Mouse (Mus musculus) layer of hippocampus, adult 11-12 months (tissue): ENCODE data around the gene Kif3c.
"Not testable (repeated sequence)": the region's sequence is repeated elsewhere in the genome, so short reads cannot be mapped to it uniquely, and the experiment has no call there.

Experiments used
- DNase-seq: peaks from one replicate; pipeline ENCODE4 v3.0.0; 2022; ENCODE audit warnings: low spot score

The Kif3c gene

DNA sequence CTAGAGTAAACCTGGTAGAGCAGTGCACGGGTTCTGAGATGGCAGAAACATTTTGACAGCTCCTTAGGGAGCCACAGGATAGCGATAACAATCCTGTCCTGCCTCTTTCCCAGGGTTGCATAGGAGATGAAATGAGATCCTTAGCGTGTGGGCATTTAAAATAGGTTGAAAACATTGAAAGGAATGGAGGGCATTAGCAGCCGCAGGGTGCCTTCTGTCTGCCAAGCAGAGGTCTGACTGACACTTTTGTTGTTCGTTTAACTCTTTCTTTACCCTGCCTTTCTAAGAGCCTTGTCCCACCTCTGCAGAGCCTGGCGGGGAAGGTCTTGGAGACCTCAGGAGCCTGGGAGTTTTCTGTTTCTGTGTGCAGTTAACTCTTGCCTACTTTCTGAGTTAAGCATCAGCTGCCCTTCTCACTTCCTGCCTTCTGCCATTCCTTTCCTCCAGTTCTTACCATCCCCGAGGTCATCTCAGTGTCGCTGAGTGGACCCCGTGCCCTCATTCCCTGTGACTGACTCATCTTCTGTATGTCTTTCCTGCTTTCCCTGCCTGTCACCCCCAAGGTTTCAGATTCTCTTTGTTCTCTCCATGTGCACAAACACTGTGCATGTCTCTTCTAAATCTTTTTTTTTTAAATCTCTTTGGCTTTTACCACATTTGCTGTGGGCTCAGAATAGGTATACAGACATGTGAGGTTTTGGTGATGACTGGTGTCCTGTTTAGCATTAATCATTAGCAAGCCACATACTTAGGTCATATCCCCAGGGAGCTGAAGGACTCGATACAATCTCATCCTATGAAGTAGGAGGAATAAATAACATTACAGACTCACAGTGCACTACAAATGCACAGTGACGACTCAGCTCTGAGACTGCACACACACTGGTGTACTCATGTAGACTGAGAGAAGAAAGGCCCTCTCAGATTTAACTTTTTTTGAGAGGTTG lies 6.3 kb downstream of the Kif3c start:
- DNase-seq: no peak

DNA sequence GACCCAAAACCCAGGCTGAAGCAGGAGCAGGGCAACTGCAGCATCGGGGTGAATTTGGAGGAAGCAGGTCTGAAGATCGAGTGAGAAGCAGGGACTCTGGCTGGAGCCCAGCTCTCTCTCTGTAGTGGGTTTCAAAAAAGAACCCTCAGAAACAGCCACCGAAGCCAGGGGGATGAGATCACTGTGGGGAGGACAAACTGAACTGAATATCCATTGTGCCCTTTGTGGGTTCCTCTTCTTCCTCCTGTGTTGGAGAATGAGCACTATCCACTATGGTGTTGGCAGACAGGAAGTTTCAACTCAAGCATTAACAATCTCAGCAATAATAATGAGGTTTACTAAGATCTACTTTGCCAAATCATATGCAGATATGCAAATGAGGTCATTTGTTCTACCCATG lies 7.1 kb downstream of the Kif3c start:
- DNase-seq: peak; percentile 40

DNA sequence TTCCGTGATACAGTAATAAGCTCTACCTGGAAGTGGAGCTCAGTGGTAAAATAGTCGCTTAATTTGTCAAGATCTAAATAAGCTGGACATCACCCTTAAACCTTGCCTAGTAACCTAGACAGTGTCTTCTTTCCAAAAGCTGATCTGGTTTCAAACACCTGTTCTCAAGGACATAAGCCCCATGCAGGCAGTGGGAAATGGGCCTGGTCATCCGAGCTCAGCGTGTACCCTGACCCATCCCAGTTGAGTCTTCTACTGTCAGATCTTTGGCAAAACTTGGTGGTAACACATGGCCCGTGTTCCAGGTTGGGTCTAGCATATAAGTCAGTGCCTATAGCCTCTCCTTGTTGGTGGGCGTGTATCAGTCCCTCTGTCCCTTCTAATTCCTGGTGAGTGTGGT lies 8.6 kb downstream of the Kif3c start:
- no peak for DNase-seq

DNA sequence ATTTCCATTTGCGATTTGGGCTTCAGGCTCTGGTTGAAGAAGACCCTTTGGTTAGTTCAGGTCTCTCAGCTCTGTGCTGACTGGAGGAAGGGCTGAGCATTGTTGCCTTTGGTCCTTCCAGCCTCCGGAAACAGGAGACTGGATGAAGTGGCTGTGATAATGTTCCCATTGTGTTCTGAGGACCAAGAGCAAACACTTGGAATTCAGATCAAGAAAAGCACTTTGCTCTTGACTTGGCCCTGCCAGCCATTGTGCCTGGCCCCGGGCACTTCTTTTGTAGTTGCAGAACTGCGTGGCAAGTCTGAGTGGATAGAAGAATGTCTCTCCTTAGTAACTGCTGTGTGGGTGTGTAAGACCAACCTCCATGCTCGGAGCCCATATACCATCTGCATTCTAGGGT lies 9.6 kb downstream of the Kif3c start:
- DNase-seq: no peak

DNA sequence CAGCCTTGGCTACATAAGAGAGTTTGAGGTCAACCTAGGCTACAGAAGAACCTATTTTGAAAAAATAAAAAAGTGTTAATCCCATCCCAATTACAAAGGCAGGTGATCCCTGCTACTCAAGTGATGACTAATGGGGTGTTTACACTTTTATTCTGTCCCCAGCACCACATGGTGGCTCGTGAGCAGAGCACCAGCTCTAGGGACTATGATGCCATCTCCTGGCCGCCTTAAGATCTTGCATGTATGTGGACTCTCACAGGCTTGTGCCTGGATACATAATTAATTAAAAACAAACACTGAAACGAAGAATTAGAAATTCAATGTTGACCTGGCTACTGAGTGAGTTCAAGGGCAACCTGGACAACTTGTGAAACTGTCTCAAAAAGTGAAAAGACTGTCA lies 12.3 kb downstream of the Kif3c start:
- DNase-seq: no peak

DNA sequence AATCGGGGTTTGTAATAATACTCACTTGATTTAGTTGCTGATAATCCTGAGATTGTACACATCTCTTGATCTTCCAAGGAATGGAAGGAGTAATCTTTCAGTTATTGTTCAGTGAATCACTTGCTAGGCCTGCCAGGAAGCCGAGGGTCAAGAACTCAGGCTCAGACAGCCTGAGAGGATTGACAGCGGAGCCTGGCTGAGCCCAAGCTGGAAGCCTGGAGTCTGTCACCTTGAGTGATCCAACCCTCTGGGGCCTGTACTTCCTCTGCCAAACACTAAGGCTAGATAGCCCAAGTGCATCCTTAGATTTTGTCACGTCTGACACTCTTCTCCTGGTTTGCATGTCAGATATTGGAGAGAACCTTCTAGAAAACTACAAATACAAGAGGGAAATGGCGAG lies 12.8 kb downstream of the Kif3c start:
- DNase-seq: no peak

GRCm38 (mm10) chr12:3384860-3385259 lies 19.9 kb downstream of the Kif3c start:
- no peak for DNase-seq

GRCm38 (mm10) chr12:3385271-3385670 lies 20.3 kb downstream of the Kif3c start:
- DNase-seq: no peak

DNA sequence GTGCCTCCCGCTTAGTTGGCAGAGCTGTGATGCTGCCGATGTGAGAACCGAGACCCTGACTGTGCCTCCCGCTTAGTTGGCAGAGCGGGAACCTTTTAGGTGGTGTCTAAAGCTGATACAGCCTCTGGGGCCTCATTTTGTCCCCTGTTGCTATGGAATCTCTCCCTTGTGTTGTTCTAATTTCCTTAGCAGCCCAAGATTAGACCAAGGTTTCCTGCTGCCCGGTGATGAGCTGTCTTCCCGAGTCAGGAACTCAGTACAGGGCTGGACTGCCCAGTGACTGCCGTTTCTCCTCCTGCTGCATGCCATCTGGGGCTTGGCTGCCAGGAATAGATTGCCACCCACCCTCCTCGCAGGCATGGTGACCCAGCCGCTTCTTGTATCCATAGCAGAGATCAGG lies 21.0 kb downstream of the Kif3c start:
- no peak for DNase-seq

GRCm38 (mm10) chr12:3387891-3388290 lies 23.0 kb downstream of the Kif3c start:
- DNase-seq: no peak

DNA sequence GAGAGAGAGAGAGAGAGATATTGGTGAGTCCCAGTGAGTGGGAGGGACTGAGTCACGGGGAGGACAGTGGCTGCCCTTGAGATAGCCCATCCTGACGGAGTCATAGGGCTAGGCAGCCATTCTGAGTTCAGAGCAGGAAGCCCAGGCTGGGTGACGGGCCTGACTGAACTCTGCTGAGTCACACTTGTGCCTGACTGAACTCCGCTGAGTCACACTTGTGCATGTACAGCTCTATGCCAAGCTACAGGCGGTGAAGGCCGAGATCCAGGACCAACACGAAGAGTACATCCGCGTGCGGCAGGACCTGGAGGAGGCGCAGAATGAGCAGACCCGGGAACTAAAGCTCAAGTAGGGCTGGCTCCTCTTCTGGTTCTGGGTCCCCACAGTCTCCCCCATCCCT lies 24.5 kb downstream of the Kif3c start:
- DNase-seq: no peak

DNA sequence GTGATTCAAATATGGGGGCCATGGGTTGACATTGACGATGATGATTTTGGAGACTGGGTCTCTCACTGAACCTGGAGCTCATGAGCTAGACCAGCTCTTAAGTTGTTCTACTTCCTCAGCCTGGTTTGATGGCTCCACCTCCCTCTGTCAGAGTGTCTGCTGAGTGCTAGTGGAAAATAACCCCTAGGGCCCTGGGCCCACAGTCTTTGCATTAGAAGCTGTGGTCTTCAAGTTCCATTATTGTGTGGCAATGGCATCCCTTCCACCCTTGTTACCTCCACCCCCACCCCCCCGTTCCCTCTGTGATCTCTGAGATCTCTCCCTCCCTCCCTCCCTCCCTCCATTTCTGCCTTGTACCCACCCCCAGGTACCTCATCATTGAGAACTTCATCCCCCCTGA lies 25.1 kb downstream of the Kif3c start:
- DNase-seq: no peak

DNA sequence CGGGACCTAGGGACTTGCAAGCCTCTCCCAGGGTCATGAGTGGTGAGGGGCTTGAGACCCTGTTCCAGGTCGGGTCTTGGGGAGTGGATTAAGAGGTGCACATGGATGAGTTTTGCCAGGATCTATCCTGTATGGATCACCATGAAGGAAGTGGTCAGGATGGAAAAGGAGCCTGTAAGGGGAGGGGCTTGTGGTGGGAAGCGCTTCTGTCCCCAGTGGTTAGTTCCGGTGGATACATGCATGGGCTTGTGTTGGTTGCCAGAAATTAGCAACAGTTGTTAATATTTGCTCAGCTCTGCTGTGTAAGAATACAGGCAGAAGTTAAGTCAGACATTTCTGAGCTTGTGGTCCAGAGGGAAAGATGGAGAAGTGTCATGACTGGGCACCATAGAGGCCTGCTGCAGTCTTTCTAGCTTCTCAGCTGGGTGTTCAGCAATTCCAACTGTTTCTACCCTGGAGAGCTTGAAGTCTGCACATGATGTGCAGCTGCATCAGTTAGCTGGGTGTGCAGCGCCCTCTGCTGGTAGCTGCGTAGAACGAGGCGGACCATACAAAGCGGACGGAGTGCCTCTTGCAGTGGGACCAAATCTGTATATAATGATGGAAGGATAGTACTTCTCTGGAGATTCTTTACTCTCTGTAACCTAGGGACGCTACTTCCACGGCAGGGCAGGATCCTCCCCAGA lies 25.8 kb downstream of the Kif3c start:
- DNase-seq: peak; percentile 85

DNA sequence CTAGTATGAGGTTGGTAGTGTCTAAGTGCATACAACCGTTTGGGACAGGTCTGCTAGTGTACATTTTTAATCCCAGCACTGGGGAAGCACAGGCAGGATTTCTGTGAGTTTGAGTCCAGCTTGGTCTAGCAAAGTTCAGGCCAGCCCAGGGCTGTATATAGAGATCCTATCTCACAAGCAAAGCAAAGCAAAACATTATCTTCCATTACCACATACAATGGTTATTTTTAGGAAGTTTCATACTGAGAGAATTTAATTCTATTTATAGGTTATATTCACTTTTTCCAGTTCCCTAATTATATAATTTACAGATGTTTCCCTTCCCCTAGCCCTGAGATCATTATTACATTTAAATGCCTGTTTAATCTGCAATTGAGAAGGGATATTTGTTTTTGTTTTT lies 26.3 kb downstream of the Kif3c start:
- no peak for DNase-seq

DNA sequence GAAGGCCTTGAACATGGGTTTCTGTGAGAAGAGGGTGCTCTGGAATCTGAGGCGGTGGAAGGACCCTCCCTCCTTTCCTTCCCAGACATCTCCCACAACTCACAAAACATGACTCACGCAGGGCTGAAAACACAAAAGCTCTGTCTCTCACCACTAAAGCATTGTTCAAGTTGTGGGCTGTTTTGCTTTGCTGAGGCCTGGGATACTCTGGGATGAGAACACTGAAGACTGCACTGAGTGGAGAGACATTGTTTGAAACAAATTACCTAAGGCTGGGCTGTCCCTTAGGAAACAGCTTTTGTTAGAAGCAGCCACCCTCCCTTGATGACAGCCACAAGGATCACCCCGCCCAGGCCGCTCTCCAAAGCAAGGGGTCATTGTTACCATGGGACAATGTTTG lies 28.2 kb downstream of the Kif3c start:
- DNase-seq: no peak

- DNase-seq: no peak
Measured at GRCm38 (mm10) chr12:3396931-3397330, 32.0 kb downstream of the Kif3c start.

- DNase-seq: not testable (repeated sequence)
Measured at GRCm38 (mm10) chr12:3405662-3406061, 40.7 kb downstream of the Kif3c start.

- DNase-seq: peak; percentile 43
Measured at GRCm38 (mm10) chr12:3406585-3406984, 41.7 kb downstream of the Kif3c start.

DNA sequence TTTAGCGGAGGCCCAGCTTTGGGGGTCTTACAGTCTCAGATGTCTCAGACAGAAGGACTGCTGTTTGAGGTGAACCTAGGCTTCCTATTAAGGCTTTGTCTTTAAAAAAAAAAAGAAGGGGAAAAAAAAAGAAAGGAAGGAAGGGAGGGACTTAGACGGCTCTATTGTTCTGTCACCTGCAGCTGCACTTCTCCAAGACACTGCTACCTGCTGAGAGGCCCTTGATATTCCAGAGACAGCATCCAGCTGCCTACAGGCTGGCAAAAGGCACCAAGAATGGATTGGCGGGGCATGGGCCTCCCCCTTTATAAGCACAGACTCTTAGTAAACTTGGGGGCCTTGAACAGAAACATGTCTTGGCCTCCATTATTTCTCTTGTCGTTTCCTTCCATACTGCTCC lies 50.0 kb downstream of the Kif3c start:
- DNase-seq: no peak

DNA sequence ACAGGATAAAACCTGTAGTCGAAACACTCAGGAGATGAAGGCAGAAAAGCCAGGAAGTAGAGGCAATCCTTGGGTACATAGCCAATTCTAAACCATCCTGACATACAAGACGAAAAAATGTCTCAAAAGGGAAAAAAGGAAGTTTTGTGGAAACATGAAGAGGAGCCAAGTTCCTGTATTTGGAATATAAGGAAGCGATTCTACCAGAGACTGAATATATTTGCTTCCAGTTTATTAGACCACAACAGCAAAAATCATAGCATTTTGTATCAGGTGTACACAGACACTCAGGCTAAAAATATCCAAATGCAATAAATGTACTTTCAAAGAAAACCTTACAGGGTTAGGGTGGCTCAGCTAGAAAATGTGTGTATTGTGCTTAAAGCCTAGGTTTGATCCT lies 53.8 kb downstream of the Kif3c start:
- no peak for DNase-seq

GRCm38 (mm10) chr12:3420519-3420918 lies 55.6 kb downstream of the Kif3c start:
- DNase-seq: no peak

DNA sequence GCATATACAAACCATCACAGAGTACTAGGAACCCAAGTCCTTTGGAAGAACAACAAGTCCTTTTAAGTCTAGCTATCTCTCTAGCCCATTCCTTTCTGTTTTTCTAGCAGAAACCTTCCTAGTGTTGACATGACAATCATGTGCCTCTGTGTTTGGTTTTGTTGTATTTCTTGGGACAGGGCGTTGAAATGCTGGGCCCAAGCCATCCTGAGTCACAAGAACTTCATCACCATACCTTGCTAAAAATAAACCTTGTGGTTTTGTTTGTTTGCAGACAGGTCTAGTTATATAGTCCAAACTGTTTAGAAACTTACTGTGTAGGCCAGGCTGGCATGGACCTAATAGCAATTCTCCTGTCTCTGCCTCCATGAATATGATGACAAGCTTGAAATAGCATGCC lies 57.9 kb downstream of the Kif3c start:
- DNase-seq: no peak

- no peak for DNase-seq
Measured at GRCm38 (mm10) chr12:3424179-3424578, 59.2 kb downstream of the Kif3c start.
